20 mouse cellular contexts compared by ENCODE assay signal in the genomic region with DNA sequence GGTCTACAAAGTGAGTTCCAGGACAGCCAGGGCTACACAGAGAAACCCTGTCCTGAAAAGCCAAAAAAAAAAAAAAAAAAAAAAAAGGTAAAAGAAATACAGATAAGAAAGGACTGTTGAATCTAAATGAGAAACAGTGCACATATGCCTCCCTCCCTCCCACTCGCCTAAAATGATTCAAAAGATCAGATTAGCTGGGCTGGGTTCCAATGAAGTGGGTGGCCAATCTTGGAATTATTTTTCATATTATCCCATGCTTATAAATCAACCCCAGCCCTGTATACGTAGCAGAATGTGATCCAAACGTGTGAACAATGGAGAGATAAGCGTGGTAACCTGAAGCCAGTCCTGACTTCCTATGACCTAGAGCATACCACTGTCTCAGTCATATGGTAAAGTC. TPM values are rescaled to one million over a fixed set of nuclear protein-coding genes. Genes with fewer than 3 reads are reported as not detected.
"Had no signal": no experiment of that assay in that cellular context is flagged by ENCODE, and none has a peak within 500 bp of the region (broad histone marks: within the 10 kb centered on the region; RNA-seq: fewer than 3 reads in every experiment).

No protein-coding gene starts in this region.

- H3K36me3 ChIP-seq: intestine, embryonic 15.5 days; limb, embryonic 12.5 days; limb, embryonic 15.5 days; liver, embryonic 12.5 days; liver, embryonic 15.5 days; midbrain, embryonic 12.5 days; midbrain, embryonic 15.5 days; neural tube, embryonic 12.5 days; neural tube, embryonic 15.5 days; stomach, embryonic 15.5 days had no signal

- H3K4me2 ChIP-seq: intestine, embryonic 15.5 days; limb, embryonic 12.5 days; limb, embryonic 15.5 days; liver, embryonic 12.5 days; liver, embryonic 15.5 days; midbrain, embryonic 12.5 days; midbrain, embryonic 15.5 days; neural tube, embryonic 12.5 days; neural tube, embryonic 15.5 days; stomach, embryonic 15.5 days had no signal

- H3K4me1 ChIP-seq: intestine, embryonic 15.5 days; limb, embryonic 12.5 days; limb, embryonic 15.5 days; liver, embryonic 12.5 days; liver, embryonic 15.5 days; midbrain, embryonic 12.5 days; midbrain, embryonic 15.5 days; neural tube, embryonic 12.5 days; neural tube, embryonic 15.5 days; stomach, embryonic 15.5 days had no signal

- H3K9me3 ChIP-seq: intestine, embryonic 15.5 days; limb, embryonic 12.5 days; limb, embryonic 15.5 days; liver, embryonic 12.5 days; liver, embryonic 15.5 days; midbrain, embryonic 12.5 days; midbrain, embryonic 15.5 days; neural tube, embryonic 12.5 days; neural tube, embryonic 15.5 days; stomach, embryonic 15.5 days had no signal

- H3K4me3 ChIP-seq: intestine, embryonic 15.5 days; limb, embryonic 12.5 days; limb, embryonic 15.5 days; liver, embryonic 12.5 days; liver, embryonic 15.5 days; midbrain, embryonic 12.5 days; midbrain, embryonic 15.5 days; neural tube, embryonic 12.5 days; neural tube, embryonic 15.5 days; stomach, embryonic 15.5 days had no signal

- H3K9ac ChIP-seq: intestine, embryonic 15.5 days; limb, embryonic 12.5 days; limb, embryonic 15.5 days; liver, embryonic 12.5 days; liver, embryonic 15.5 days; midbrain, embryonic 12.5 days; midbrain, embryonic 15.5 days; neural tube, embryonic 12.5 days; neural tube, embryonic 15.5 days; stomach, embryonic 15.5 days had no signal

- DNase-seq: kidney, adult 18-20 months; kidney, adult 9 months; kidney, postnatal 25 days; left cerebral cortex, postnatal 4 days; lung, adult 18-20 months; right cerebral cortex, postnatal 25 days; spleen, adult 18-20 months; thymus, postnatal 25 days had no signal

- H3K27ac ChIP-seq: intestine, embryonic 15.5 days; limb, embryonic 12.5 days; limb, embryonic 15.5 days; liver, embryonic 12.5 days; liver, embryonic 15.5 days; macrophage; midbrain, embryonic 12.5 days; midbrain, embryonic 15.5 days; neural tube, embryonic 12.5 days; neural tube, embryonic 15.5 days; stomach, embryonic 15.5 days had no signal

- ATAC-seq: intestine, embryonic 15.5 days; liver, embryonic 12.5 days; midbrain, embryonic 15.5 days had no signal

RNA-seq across cellular contexts. Expression of gene Rasgrf1, which starts 8.5 kb away (rescaled TPM):
- total RNA-seq: megakaryocyte, adult 5-6 weeks had no signal
- polyA plus RNA-seq: liver, embryonic 12.5 days; liver, embryonic 15.5 days; macrophage had no signal
